Mouse (Mus musculus) heart, adult 2 months (tissue): ENCODE measurements around the gene Cgref1.
A peak's percentile ranks its signal among the peaks of the same experiment; 100 is the strongest.

Experiments used
- CTCF ChIP-seq: fragments of 200-600 bp; IDR thresholded peaks from 2 replicates; pipeline ENCODE4 v1.8.1; 2022; ENCODE audit warnings: antibody characterized with exemption, mild to moderate bottlenecking, moderate library complexity
- EP300 ChIP-seq: fragments of 200-500 bp; IDR thresholded peaks from 2 replicates; pipeline ENCODE4 v1.6.1; 2011; ENCODE audit warnings: low read depth, low read length, control low read depth; ENCODE audit not compliant: insufficient read depth
- POLR2A ChIP-seq: fragments of 200-500 bp; IDR thresholded peaks from 2 replicates; pipeline ENCODE4 v1.6.1; 2011; ENCODE audit warnings: mild to moderate bottlenecking, low read depth, low read length, control low read depth; ENCODE audit not compliant: insufficient read depth

DNA sequence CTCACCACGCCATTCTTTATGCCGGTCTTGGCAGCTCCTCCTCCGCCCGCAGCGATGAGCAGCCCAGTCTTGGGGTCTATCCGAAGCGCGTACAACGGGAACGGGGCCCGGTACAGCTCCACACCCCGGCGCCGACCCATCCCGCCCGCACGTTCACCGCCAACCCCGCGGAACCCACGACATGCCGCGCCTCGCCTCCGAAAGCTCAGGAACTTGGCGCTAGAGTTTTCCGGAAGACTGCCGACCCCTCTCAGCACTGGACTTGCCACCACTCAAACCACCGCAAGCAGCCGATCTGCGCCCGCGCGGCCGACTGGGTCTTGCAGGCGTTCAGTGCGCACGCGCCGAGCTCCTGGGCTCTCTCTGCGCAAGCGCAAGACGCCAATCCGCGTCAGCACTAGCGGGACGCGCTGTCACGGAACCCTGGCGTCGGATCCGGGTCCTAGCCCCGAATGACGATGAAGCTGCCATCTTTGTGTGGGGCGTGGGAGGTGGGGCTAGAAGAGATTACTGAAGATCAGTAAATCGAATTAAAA lies 14.6 kb upstream of the Cgref1 start, which contains the start of gene Preb:
- TF ChIP-seq POLR2A (peak; percentile 95), CTCF (peak; percentile 33; the same call in 1 of the 2 replicates), EP300 (0 out of 2 replicates have a peak, but pooled peaks have one; percentile 20)
